Mouse (Mus musculus): Measurements from ENCODE around the gene Specc1l.

- TF ChIP-seq CTCF (IDR thresholded peaks at IDR 0.05; ENCODE audit: extremely low read depth, insufficient read depth, low read length) (no peak), POLR2A (IDR thresholded peaks at IDR 0.05; ENCODE audit: extremely low read depth, insufficient read depth, low read length) (no peak)
Measured at GRCm38 (mm10) chr10:75334175-75334574, 122.3 kb downstream of the Specc1l start.

All from cortical plate, adult 2 months (tissue).